Mouse (Mus musculus) heart, embryonic 13.5 days (tissue): ENCODE measurements at regions not wholly inside any gene's neighbourhood (a gene's known extent, or its start where the extent isn't known, plus 50 kb on each side); places are given as distances from the start of the nearest gene placed in this dataset.

Experiments
- ATAC-seq: fragments of 200-750 bp; cut with Nextera tagmentation; 2 replicates; pipeline ENCODE4 v1.8.0; 2017; ENCODE audit warnings: moderate TSS enrichment; ENCODE audit not compliant: insufficient number of reproducible peaks, low FRiP score, low TSS enrichment; ENCODE audit errors: extremely low read depth
- H3K27ac ChIP-seq: fragments of 300-500 bp; sonication (generic); replicated peaks from 2 replicates; pipeline ENCODE4 v1.5.1; 2015; ENCODE audit warnings: moderate library complexity, mild to moderate bottlenecking, inconsistent platforms
- H3K27me3 ChIP-seq: fragments of 300-500 bp; sonication (generic); replicated peaks from 2 replicates; pipeline ENCODE4 v1.6.1; 2015; ENCODE audit warnings: mild to moderate bottlenecking, inconsistent platforms
- H3K36me3 ChIP-seq: fragments of 300-500 bp; sonication (generic); 2 replicates; pipeline ENCODE4 v1.6.1; 2015; ENCODE audit warnings: mild to moderate bottlenecking, inconsistent platforms
- H3K4me1 ChIP-seq: fragments of 300-500 bp; sonication (generic); 2 replicates; pipeline ENCODE4 v1.6.1; 2015; ENCODE audit warnings: inconsistent platforms
- H3K4me2 ChIP-seq: fragments of 300-500 bp; sonication (generic); 2 replicates; pipeline ENCODE4 v1.6.1; 2015; ENCODE audit warnings: inconsistent platforms, mild to moderate bottlenecking, moderate library complexity
- H3K4me3 ChIP-seq: fragments of 300-500 bp; sonication (generic); 2 replicates; pipeline ENCODE4 v1.5.1; 2015; ENCODE audit warnings: moderate library complexity, mild to moderate bottlenecking, inconsistent platforms
- H3K9ac ChIP-seq: fragments of 300-500 bp; sonication (generic); 2 replicates; pipeline ENCODE4 v1.6.1; 2015; ENCODE audit warnings: inconsistent platforms, mild to moderate bottlenecking, moderate library complexity
- H3K9me3 ChIP-seq: fragments of 300-500 bp; sonication (generic); 2 replicates; pipeline ENCODE4 v1.6.1; 2016; ENCODE audit warnings: inconsistent platforms
- WGBS: fragments of 180-500 bp; shearing (Covaris S2); methylation state at CpG from one replicate; pipeline ENCODE4 v1.1.7; 2015; ENCODE audit warnings: mixed read lengths; 5-methylcytosine and 5-hydroxymethylcytosine counted together

GRCm38 (mm10) chr3:151182132-151182531 is 255.6 kb upstream of the Adgrl4 start:
- no peaks in the 10 kb centered on the region for H3K27me3 ChIP-seq
- no peaks in the 10 kb centered on the region for H3K9me3 ChIP-seq
- H3K27ac ChIP-seq = no peak overlapping the region
- H3K36me3 ChIP-seq = no peaks in the 10 kb centered on the region
- H3K4me1 ChIP-seq = no peaks in the 10 kb centered on the region
- no peak overlapping the region for H3K9ac ChIP-seq
- ATAC-seq = no peak
- 52% methylated on average over 2 of the region's 2 CpGs for WGBS
- H3K4me2 ChIP-seq = no peak overlapping the region
- no peak overlapping the region for H3K4me3 ChIP-seq

GRCm38 (mm10) chr3:151192092-151192491 is 245.6 kb upstream of the Adgrl4 start:
- H3K36me3 ChIP-seq = no peaks in the 10 kb centered on the region
- H3K27ac ChIP-seq = no peak overlapping the region
- no peak overlapping the region for H3K9ac ChIP-seq
- no peaks in the 10 kb centered on the region for H3K4me1 ChIP-seq
- no peak overlapping the region for H3K4me3 ChIP-seq
- 64% methylated on average over 2 of the region's 2 CpGs for WGBS
- no peak for ATAC-seq
- H3K27me3 ChIP-seq = no peaks in the 10 kb centered on the region
- no peaks in the 10 kb centered on the region for H3K9me3 ChIP-seq
- no peak overlapping the region for H3K4me2 ChIP-seq

- ATAC-seq = no peak
- no peak overlapping the region for H3K4me2 ChIP-seq
Measured at GRCm38 (mm10) chr3:151210978-151211377, 226.7 kb upstream of the Adgrl4 start.

GRCm38 (mm10) chr3:151216764-151217502 is 220.8 kb upstream of the Adgrl4 start:
- no peaks in the 10 kb centered on the region for H3K9me3 ChIP-seq
- no peak overlapping the region for H3K4me2 ChIP-seq
- H3K4me3 ChIP-seq = no peak overlapping the region
- no peaks in the 10 kb centered on the region for H3K27me3 ChIP-seq
- H3K9ac ChIP-seq = no peak overlapping the region
- WGBS = 57% methylated on average over 3 of the region's 3 CpGs
- no peak overlapping the region for H3K27ac ChIP-seq
- H3K36me3 ChIP-seq = no peaks in the 10 kb centered on the region
- H3K4me1 ChIP-seq = peaks cover 4% of the 10 kb centered on the region
- ATAC-seq = no peak

More at GRCm38 (mm10) chr3:151210978-151211377, 226.7 kb upstream of the Adgrl4 start:
- no peak overlapping the region for H3K4me3 ChIP-seq
- 84% methylated on average over 4 of the region's 4 CpGs for WGBS
- no peaks in the 10 kb centered on the region for H3K27me3 ChIP-seq
- no peak overlapping the region for H3K27ac ChIP-seq
- no peak overlapping the region for H3K9ac ChIP-seq
- no peaks in the 10 kb centered on the region for H3K9me3 ChIP-seq
- H3K4me1 ChIP-seq = no peaks in the 10 kb centered on the region
- H3K36me3 ChIP-seq = no peaks in the 10 kb centered on the region

- Histone ChIP-seq H3K4me1 (peaks cover 4% of the 10 kb centered on the region), H3K9ac (no peak overlapping the region), H3K4me3 (no peak overlapping the region), H3K9me3 (no peaks in the 10 kb centered on the region), H3K4me2 (no peak overlapping the region), H3K27me3 (no peaks in the 10 kb centered on the region), H3K27ac (no peak overlapping the region), H3K36me3 (no peaks in the 10 kb centered on the region)
- ATAC-seq = no peak
- 18% methylated on average over 3 of the region's 3 CpGs for WGBS
Measured at GRCm38 (mm10) chr3:151222407-151222806, 215.3 kb upstream of the Adgrl4 start.

GRCm38 (mm10) chr3:151252458-151252857 is 185.2 kb upstream of the Adgrl4 start:
- Histone ChIP-seq H3K4me3 (no peak overlapping the region), H3K9me3 (no peaks in the 10 kb centered on the region), H3K4me2 (no peak overlapping the region), H3K27me3 (no peaks in the 10 kb centered on the region), H3K27ac (no peak overlapping the region), H3K4me1 (no peaks in the 10 kb centered on the region), H3K9ac (no peak overlapping the region), H3K36me3 (no peaks in the 10 kb centered on the region)
- no peak for ATAC-seq
- WGBS = 56% methylated on average over 2 of the region's 2 CpGs

GRCm38 (mm10) chr3:151262821-151263220 is 174.9 kb upstream of the Adgrl4 start:
- H3K36me3 ChIP-seq = no peaks in the 10 kb centered on the region
- H3K4me2 ChIP-seq = no peak overlapping the region
- H3K27me3 ChIP-seq = no peaks in the 10 kb centered on the region
- no peaks in the 10 kb centered on the region for H3K4me1 ChIP-seq
- no peak for ATAC-seq
- 71% methylated on average over 3 of the region's 3 CpGs for WGBS
- H3K9ac ChIP-seq = no peak overlapping the region
- no peak overlapping the region for H3K27ac ChIP-seq
- H3K9me3 ChIP-seq = no peaks in the 10 kb centered on the region
- H3K4me3 ChIP-seq = no peak overlapping the region

GRCm38 (mm10) chr3:151265658-151266057 is 172.0 kb upstream of the Adgrl4 start:
- no peaks in the 10 kb centered on the region for H3K9me3 ChIP-seq
- H3K27me3 ChIP-seq = no peaks in the 10 kb centered on the region
- no peak overlapping the region for H3K4me2 ChIP-seq
- no peaks in the 10 kb centered on the region for H3K36me3 ChIP-seq
- 21% methylated on average over 2 of the region's 2 CpGs for WGBS
- no peak for ATAC-seq
- H3K4me1 ChIP-seq = no peaks in the 10 kb centered on the region
- H3K9ac ChIP-seq = no peak overlapping the region
- H3K27ac ChIP-seq = no peak overlapping the region
- no peak overlapping the region for H3K4me3 ChIP-seq

- Histone ChIP-seq H3K36me3 (no peaks in the 10 kb centered on the region), H3K4me1 (no peaks in the 10 kb centered on the region), H3K27me3 (no peaks in the 10 kb centered on the region), H3K9ac (no peak overlapping the region), H3K4me2 (no peak overlapping the region), H3K4me3 (no peak overlapping the region), H3K27ac (no peak overlapping the region), H3K9me3 (no peaks in the 10 kb centered on the region)
- ATAC-seq = no peak
- 55% methylated on average over 2 of the region's 2 CpGs for WGBS
Measured at GRCm38 (mm10) chr3:151269514-151269913, 168.2 kb upstream of the Adgrl4 start.

GRCm38 (mm10) chr3:151283829-151284228 is 153.9 kb upstream of the Adgrl4 start:
- ATAC-seq = no peak
- H3K36me3 ChIP-seq = no peaks in the 10 kb centered on the region
- H3K9ac ChIP-seq = no peak overlapping the region
- no peak overlapping the region for H3K27ac ChIP-seq
- WGBS = 73% methylated on average over 1 of the region's 1 CpGs
- H3K9me3 ChIP-seq = no peaks in the 10 kb centered on the region
- H3K27me3 ChIP-seq = no peaks in the 10 kb centered on the region
- no peak overlapping the region for H3K4me2 ChIP-seq
- H3K4me3 ChIP-seq = no peak overlapping the region
- no peaks in the 10 kb centered on the region for H3K4me1 ChIP-seq

- Histone ChIP-seq H3K4me1 (peaks cover 10% of the 10 kb centered on the region), H3K4me3 (no peak overlapping the region), H3K9ac (peak overlapping the region; percentile 28; the same call in 1 of the 2 replicates), H3K4me2 (peak overlapping the region; percentile 33; the same call in 1 of the 2 replicates), H3K27ac (peak overlapping the region; percentile 42), H3K9me3 (no peaks in the 10 kb centered on the region), H3K27me3 (no peaks in the 10 kb centered on the region), H3K36me3 (no peaks in the 10 kb centered on the region)
- ATAC-seq = no peak
- WGBS = 41% methylated on average over 11 of the region's 11 CpGs
Measured at GRCm38 (mm10) chr3:151293981-151294605, 143.6 kb upstream of the Adgrl4 start.

- Histone ChIP-seq H3K27me3 (no peaks in the 10 kb centered on the region), H3K36me3 (no peaks in the 10 kb centered on the region), H3K9ac (no peak overlapping the region; the same call in 1 of the 2 replicates), H3K4me1 (peaks cover 10% of the 10 kb centered on the region), H3K4me3 (no peak overlapping the region), H3K27ac (peak overlapping the region; percentile 42; the same call in 1 of the 2 replicates), H3K9me3 (no peaks in the 10 kb centered on the region), H3K4me2 (no peak overlapping the region)
- ATAC-seq = no peak
- WGBS = 65% methylated on average over 7 of the region's 7 CpGs
Measured at GRCm38 (mm10) chr3:151294606-151295005, 143.1 kb upstream of the Adgrl4 start.
